Mouse (Mus musculus): Measurements from ENCODE around the gene Eif4g2.

DNA sequence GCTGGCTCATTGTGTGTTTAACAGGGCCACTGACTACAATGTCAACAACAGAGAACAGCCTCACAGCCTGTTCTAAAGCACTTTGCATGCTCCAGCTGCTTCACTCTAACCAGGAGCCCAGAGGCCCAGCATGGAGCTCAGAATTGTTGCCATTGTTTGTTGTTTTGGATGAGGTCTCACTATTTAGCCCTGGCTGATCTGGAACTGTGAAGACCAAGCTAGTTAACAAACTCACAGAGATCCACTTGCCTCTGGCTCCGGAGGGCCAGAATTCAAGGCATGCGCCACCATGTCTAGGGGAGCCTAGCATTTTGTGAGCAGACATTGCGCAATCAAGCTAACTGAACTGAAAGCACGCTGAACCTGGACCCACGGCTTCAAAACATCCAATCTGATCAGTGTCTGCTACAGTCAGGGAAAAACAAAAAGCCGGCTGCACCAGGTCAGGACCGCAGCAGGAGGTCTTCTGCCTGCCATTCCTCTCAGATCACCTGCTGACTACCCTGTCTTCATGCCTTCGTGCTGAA, 58.7 kb downstream of the Eif4g2 start:
- TF ChIP-seq GATA1 (IDR thresholded peaks at IDR 0.05; ENCODE audit: borderline replicate concordance, low read length) (no peak), FLI1 (IDR thresholded peaks at IDR 0.05; ENCODE audit: low read length) (no peak)

Data from megakaryocyte, embryonic 14.5 days (primary cell).